Mouse (Mus musculus) ES-E14 (cell line): ENCODE data around the gene Sec14l2.
"Not testable (repeated sequence)": the region's sequence is repeated elsewhere in the genome, so short reads cannot be mapped to it uniquely, and the experiment has no call there.

Experiments
- CHD2 ChIP-seq: IDR thresholded peaks from 2 replicates; pipeline ENCODE4 v1.6.1; 2014; ENCODE audit warnings: mild to moderate bottlenecking, low read depth, low read length, inconsistent platforms
- HCFC1 ChIP-seq: IDR thresholded peaks from 2 replicates; pipeline ENCODE4 v1.6.1; 2012; ENCODE audit warnings: low read length, inconsistent platforms, borderline replicate concordance; ENCODE audit not compliant: insufficient read depth
- MAFK ChIP-seq: IDR thresholded peaks from 2 replicates; pipeline ENCODE4 v1.6.1; 2014; ENCODE audit warnings: mild to moderate bottlenecking, low read depth, low read length, inconsistent platforms; ENCODE audit not compliant: insufficient read depth
- ZC3H11A ChIP-seq: IDR thresholded peaks from 2 replicates; pipeline ENCODE4 v1.6.1; 2012; ENCODE audit warnings: low read depth, mild to moderate bottlenecking, inconsistent platforms, low read length, borderline replicate concordance
- ZNF384 ChIP-seq: IDR thresholded peaks from 2 replicates; pipeline ENCODE4 v1.6.1; 2012; ENCODE audit warnings: low read depth, low read length, inconsistent platforms

DNA sequence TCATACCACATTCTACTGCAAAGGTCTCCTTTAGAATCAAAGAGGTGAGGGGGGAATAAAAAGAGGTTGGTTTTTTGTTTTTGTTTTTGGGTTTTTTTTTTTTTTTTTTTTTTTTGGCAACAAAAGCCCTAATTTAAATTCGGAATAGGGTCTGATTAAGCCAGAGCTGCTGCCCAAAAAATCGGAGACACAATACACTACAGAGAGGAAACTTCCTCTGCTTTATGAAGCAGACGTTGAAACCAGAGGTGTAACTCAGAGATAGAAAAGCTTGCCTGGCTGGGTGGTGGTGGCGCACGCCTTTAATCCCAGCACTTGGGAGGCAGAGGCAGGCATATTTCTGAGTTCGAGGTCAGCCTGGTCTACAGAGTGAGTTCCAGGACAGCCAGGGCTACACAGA lies 8.7 kb downstream of the Sec14l2 start:
- TF ChIP-seq HCFC1, MAFK, CHD2, ZNF384, ZC3H11A: not testable (repeated sequence)
